In genomic region chr15:6625607-6626033, GRCm38 (mm10) we compare ENCODE assay signal across 8 mouse cellular contexts.
DNase-seq lines count a peak whose midpoint lies in the region; ATAC-seq and TF ChIP-seq lines count a peak whose summit lies in the region.

No protein-coding gene starts in this region.

- TF ChIP-seq EP300 in stomach, postnatal 0 days (optimal IDR thresholded peaks at IDR 0.05) = no peak

- no peak overlapping the region for H3K27ac ChIP-seq in midbrain, embryonic 12.5 days (replicated peaks)
- no peak overlapping the region for H3K27ac ChIP-seq in stomach, postnatal 0 days (replicated peaks)

- peak overlapping the region; percentile 46 for H3K4me3 ChIP-seq in megakaryocyte, embryonic 14.5 days (replicated peaks)
- H3K4me3 ChIP-seq in midbrain, embryonic 12.5 days = no peak overlapping the region
- no peak overlapping the region for H3K4me3 ChIP-seq in stomach, postnatal 0 days (ENCODE audit: low read depth, low read length)

- peaks cover 92% of the 10 kb centered on the region for H3K36me3 ChIP-seq in megakaryocyte, embryonic 14.5 days (replicated peaks; ENCODE audit: low read length)
- no peaks in the 10 kb centered on the region for H3K36me3 ChIP-seq in midbrain, embryonic 12.5 days
- no peaks in the 10 kb centered on the region for H3K36me3 ChIP-seq in stomach, postnatal 0 days (ENCODE audit: control insufficient read depth, insufficient read depth, low read length)

- no peak; the same call in 1 of the 2 replicates for ATAC-seq in megakaryocyte, adult 5-6 weeks (ENCODE audit: poor library complexity, severe bottlenecking)
- ATAC-seq in midbrain, embryonic 12.5 days (ENCODE audit: low FRiP score, low read depth) = no peak
- ATAC-seq in stomach, postnatal 0 days (ENCODE audit: low FRiP score, low TSS enrichment) = peak; percentile 57; the same call in 1 of the 2 replicates

- WGBS in midbrain, embryonic 12.5 days = 5% methylated on average over 6 of the region's 6 CpGs
- WGBS in stomach, postnatal 0 days = 6% methylated on average over 6 of the region's 6 CpGs

- peaks cover 84% of the 10 kb centered on the region for H3K4me1 ChIP-seq in megakaryocyte, embryonic 14.5 days
- peaks cover 10% of the 10 kb centered on the region; the same call in 1 of the 2 replicates for H3K4me1 ChIP-seq in midbrain, embryonic 12.5 days
- 0 out of 2 replicates have a peak, but pooled peaks cover 3% of the 10 kb centered on the region for H3K4me1 ChIP-seq in stomach, postnatal 0 days (replicated peaks; ENCODE audit: control insufficient read depth, insufficient read depth)

- H3K4me2 ChIP-seq in midbrain, embryonic 12.5 days (replicated peaks) = peak overlapping the region; percentile 52
- H3K4me2 ChIP-seq in stomach, postnatal 0 days (replicated peaks; ENCODE audit: low read depth) = peak overlapping the region; percentile 34; the same call in 1 of the 2 replicates

- no peaks in the 10 kb centered on the region for H3K9me3 ChIP-seq in megakaryocyte, embryonic 14.5 days
- H3K9me3 ChIP-seq in midbrain, embryonic 12.5 days = no peaks in the 10 kb centered on the region
- no peaks in the 10 kb centered on the region for H3K9me3 ChIP-seq in stomach, postnatal 0 days (ENCODE audit: control insufficient read depth, low read length)

- intact Hi-C loops in left cerebral cortex, postnatal 4 days (cut with DNase I) = loop anchor here (10.0 kb wide), 1 partner anchor 391 kb away; no protein-coding TSS in a partner anchor

- peak; percentile 80 for TF ChIP-seq CTCF in stomach, postnatal 0 days (IDR thresholded peaks at IDR 0.05; ENCODE audit: low read depth)

- no peaks in the 10 kb centered on the region for H3K27me3 ChIP-seq in megakaryocyte, embryonic 14.5 days (replicated peaks)
- H3K27me3 ChIP-seq in midbrain, embryonic 12.5 days = peaks cover 6% of the 10 kb centered on the region; the same call in 1 of the 2 replicates
- no peaks in the 10 kb centered on the region for H3K27me3 ChIP-seq in stomach, postnatal 0 days (ENCODE audit: control insufficient read depth, insufficient read depth, low read length)

- DNase-seq in cerebellum, postnatal 14 days = peak; percentile 60 to 69
- peak; percentile 44 to 72 for DNase-seq in frontal cortex, postnatal 36 days (ENCODE audit: low spot score in 2 of 2)
- peak; percentile 30 for DNase-seq in kidney, adult 11 months
- peak; percentile 35 for DNase-seq in left cerebral cortex, postnatal 4 days
- DNase-seq in stomach, postnatal 0 days (ENCODE audit: low spot score) = peak; percentile 35

- H3K9ac ChIP-seq in midbrain, embryonic 12.5 days (replicated peaks) = no peak overlapping the region
- H3K9ac ChIP-seq in stomach, postnatal 0 days (ENCODE audit: low read length) = no peak overlapping the region
